Mouse (Mus musculus): ENCODE results near the gene Fam172a.
A peak's percentile ranks its signal among the peaks of the same experiment; 100 is the strongest.

The Fam172a gene

DNA sequence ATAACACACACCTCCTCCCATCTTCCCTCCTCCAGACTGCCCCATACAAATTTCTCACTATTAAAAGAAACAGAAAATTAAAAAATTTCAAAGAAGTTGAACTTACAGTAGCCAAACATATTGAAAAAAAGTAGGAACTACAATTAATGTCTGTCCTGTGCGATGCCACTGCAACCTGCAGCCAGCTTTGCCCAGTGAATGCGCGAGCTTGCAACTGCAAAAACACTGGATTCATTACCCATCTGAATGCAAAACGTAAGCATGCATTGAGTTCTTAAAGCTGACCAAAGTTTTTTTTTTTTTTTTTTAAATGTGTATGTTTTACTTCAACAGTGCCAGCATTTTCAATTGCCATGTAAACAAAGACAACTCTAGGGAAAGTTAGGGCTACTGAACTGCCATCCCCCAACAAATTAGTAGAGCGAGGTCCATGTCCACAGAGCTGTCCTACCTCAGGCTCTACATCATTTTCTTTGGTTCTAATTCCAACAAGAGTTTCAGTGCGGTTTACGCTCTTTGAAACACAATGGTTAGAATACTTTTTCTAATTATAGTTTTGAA lies 494.5 kb downstream of the Fam172a start:
- no peak for DNase-seq (ENCODE audit: extremely low read depth, insufficient read length, low spot score)

DNA sequence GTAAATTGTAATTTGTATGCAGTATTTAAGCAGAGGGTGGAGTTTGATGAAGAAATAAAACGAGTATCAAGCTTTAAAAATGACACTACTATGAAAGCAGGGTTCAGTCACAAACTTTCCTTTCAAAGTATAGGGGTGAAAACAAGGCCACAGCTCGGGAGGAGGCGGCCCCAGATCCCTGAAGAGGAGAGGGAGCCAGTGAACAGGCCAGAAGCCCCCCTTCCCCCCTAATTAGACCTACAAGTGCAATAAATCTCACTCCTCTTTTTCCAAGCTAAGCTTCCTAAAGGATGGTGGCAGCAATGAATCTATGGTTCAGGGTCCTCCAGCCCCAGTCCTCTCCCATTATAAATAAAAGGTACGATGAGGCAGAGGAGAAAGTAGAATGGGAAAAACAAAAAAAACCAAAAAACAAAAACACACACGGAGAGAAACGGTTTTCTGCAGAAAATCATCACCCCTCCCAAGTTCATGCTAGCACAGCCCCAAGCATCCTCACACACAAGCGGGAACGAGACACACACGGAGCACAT lies 495.5 kb downstream of the Fam172a start:
- no peak for DNase-seq (ENCODE audit: extremely low read depth, insufficient read length, low spot score)

DNA sequence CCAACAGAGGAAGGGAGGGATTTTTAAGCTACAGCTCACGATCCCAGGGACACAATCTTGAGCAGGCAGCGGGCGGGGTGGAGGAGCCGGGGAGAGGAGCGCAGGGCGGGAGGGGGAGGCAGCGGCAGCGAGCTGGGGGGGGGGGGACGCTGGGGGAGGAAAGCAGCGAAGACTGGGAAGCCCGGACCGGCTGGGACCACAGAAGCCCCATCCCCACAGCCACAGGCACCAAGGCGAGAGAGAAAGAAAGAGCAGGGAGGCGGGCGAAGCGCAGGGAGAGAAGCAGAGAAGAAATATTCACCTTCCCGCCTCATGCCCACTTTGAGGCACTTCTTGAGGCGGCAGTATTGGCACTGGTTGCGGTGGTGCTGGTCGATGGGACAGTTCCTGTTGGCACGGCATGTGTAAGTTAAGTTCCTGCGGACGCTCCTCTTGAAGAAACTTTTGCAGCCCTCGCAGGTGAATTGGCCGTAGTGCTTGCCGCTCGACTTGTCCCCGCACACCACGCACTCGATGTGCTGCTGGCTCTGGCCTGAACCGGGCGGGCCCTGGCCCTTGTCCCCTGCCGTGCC lies 496.1 kb downstream of the Fam172a start:
- DNase-seq (ENCODE audit: extremely low read depth, insufficient read length, low spot score), result peak; percentile 82

- DNase-seq (ENCODE audit: extremely low read depth, insufficient read length, low spot score), result no peak
Measured at GRCm38 (mm10) chr13:78198391-78198870, 496.6 kb downstream of the Fam172a start.

- DNase-seq (ENCODE audit: extremely low read depth, insufficient read length, low spot score), result peak; percentile 74
Measured at GRCm38 (mm10) chr13:78198871-78199641, 497.2 kb downstream of the Fam172a start.

- no peak for DNase-seq (ENCODE audit: extremely low read depth, insufficient read length, low spot score)
Measured at GRCm38 (mm10) chr13:78199642-78200160, 497.9 kb downstream of the Fam172a start, which contains the start of gene Nr2f1. Gene Nr2f1, minus strand, starts transcription at chr13:78199757.

- DNase-seq (ENCODE audit: extremely low read depth, insufficient read length, low spot score), result peak; percentile 66
Measured at GRCm38 (mm10) chr13:78200407-78200806, 498.6 kb downstream of the Fam172a start.

- DNase-seq (ENCODE audit: extremely low read depth, insufficient read length, low spot score), result peak; percentile 89
Measured at GRCm38 (mm10) chr13:78200991-78201870, 499.4 kb downstream of the Fam172a start.

GRCm38 (mm10) chr13:78201871-78202565 lies 500.2 kb downstream of the Fam172a start:
- DNase-seq (ENCODE audit: extremely low read depth, insufficient read length, low spot score), result no peak

- no peak for DNase-seq (ENCODE audit: extremely low read depth, insufficient read length, low spot score)
Measured at GRCm38 (mm10) chr13:78202574-78203347, 500.9 kb downstream of the Fam172a start.

GRCm38 (mm10) chr13:78203348-78204061 lies 501.7 kb downstream of the Fam172a start:
- peak; percentile 77 for DNase-seq (ENCODE audit: extremely low read depth, insufficient read length, low spot score)

GRCm38 (mm10) chr13:78205426-78205825 lies 503.6 kb downstream of the Fam172a start:
- DNase-seq (ENCODE audit: extremely low read depth, insufficient read length, low spot score), result no peak

- no peak for DNase-seq (ENCODE audit: extremely low read depth, insufficient read length, low spot score)
Measured at GRCm38 (mm10) chr13:78206891-78207430, 505.1 kb downstream of the Fam172a start.

DNA sequence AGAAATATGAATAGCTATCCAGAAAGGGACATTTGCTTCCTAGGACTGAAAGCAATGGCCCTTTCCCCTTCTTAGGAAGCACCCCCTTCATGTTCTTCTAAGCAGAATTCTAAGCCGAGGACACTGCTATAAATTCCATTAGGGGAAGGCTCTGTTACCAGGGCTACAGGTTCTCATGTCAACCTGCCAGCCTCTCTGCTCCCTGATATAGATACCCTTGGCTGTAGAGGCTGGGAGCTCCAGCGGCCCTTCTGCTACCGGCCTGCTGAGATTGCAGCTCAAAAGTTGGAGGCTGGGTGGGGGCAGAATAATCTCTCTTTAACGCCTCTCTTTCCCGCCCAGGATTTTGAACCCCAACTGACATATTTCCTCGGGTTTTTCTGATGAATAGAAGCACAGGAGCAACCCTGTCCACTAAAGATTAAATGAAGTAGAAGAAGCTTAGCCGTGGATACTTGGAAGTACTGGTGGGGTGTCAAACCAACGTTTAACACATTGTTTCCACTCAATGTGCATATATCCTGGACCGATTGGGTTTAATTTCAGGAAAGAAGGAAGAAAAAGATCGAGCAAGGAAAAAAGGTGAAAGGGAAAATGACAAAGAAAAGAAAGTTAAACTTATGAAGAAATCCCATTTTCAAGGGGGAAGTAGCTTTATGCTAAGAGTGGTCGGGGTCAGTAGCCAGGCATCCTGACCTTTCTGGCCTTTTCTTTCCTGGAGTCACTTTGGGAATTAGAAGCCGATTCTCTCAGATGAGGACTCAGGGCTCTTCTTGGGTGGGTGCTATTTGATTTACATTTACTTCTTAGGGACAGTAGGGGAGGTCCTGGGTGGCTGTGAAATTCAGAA lies 506.2 kb downstream of the Fam172a start:
- no peak for DNase-seq (ENCODE audit: extremely low read depth, insufficient read length, low spot score)

GRCm38 (mm10) chr13:78208689-78209410 lies 507.0 kb downstream of the Fam172a start:
- DNase-seq (ENCODE audit: extremely low read depth, insufficient read length, low spot score), result no peak

DNA sequence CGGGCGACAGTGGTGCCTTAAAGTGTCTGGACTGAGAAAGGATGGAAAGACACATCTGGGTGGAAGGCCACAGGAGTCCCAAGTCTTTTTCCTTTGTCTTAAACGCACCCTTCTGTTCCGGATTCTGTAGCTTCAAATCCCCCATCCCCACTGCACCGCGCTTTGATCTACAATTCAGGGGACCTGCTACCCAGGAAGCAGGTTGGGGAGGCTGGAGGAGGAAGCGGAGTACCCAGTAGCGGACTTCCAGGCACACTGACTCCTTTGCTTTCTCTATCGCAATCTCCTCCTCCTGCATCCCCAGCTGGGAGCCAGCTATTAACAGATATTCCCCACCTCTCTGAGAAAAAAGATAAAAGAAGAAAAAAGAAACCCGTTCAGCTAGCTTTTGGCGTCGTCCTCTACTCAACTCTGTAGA lies 507.8 kb downstream of the Fam172a start:
- no peak for DNase-seq (ENCODE audit: extremely low read depth, insufficient read length, low spot score)
